8 mouse cellular contexts compared by ENCODE assay signal in genomic region chr6:28261307-28262197, GRCm38 (mm10).
A peak's percentile ranks its signal among the peaks of the same experiment; 100 is the strongest.
DNase-seq lines count a peak whose midpoint lies in the region; ATAC-seq lines count a peak whose summit lies in the region.

No protein-coding gene starts in this region.

- no peaks in the 10 kb centered on the region for H3K9me3 ChIP-seq in hindbrain, embryonic 13.5 days

- peak overlapping the region; percentile 97 for H3K4me3 ChIP-seq in hindbrain, embryonic 13.5 days

- peak overlapping the region; percentile 92 for H3K4me2 ChIP-seq in hindbrain, embryonic 13.5 days

- ATAC-seq in hindbrain, embryonic 13.5 days (ENCODE audit: low FRiP score): peak; percentile 98

- peak overlapping the region; percentile 88 for H3K27ac ChIP-seq in hindbrain, embryonic 13.5 days

- H3K9ac ChIP-seq in hindbrain, embryonic 13.5 days: peak overlapping the region; percentile 84

- H3K27me3 ChIP-seq in hindbrain, embryonic 13.5 days: no peaks in the 10 kb centered on the region

- H3K4me1 ChIP-seq in hindbrain, embryonic 13.5 days (replicated peaks): peaks cover 10% of the 10 kb centered on the region

- peaks cover 3% of the 10 kb centered on the region; the same call in 1 of the 2 replicates for H3K36me3 ChIP-seq in hindbrain, embryonic 13.5 days

- under 1% methylated on average over 109 of the region's 131 CpGs for WGBS in hindbrain, embryonic 13.5 days

- peak; percentile 95 for DNase-seq in Muller cell, postnatal 12 days (ENCODE audit: inconsistent ontology term)
- peak; percentile 94 for DNase-seq in cerebellum, adult 9-11 months
- peak; percentile 83 to 88 for DNase-seq in frontal cortex, postnatal 10 days (ENCODE audit: low spot score in 2 of 2)
- DNase-seq in layer of hippocampus, postnatal 25 days (ENCODE audit: extremely low spot score in 1 of 2, low spot score in 1 of 2): peak; percentile 75 to 79
- DNase-seq in lung, postnatal 25 days (ENCODE audit: low spot score): peak; percentile 94
- peak; percentile 87 for DNase-seq in retina, embryonic 14.5 days (ENCODE audit: low spot score)
- peak; percentile 86 for DNase-seq in thymus, postnatal 4 days

Comparison
In these comparisons a context has a peak if more than half of its experiments do, and no peak if none do; other contexts are left out.
1. Peak in every context shown above with its lines: DNase-seq, ATAC-seq, H3K4me3 ChIP-seq and H3K27ac ChIP-seq.